Mouse (Mus musculus) heart, postnatal 10 days (tissue): Measurements from ENCODE around the gene Tmem151b. TPM values are rescaled to one million over a fixed set of nuclear protein-coding genes. Genes with fewer than 3 reads are reported as not detected.

Experiments used
- DNase-seq, 2 experiments: peaks; one replicate each; pipeline ENCODE4 v3.0.0; 2021
- intact Hi-C: fragments of 180-260 bp; cut with DNase I; formaldehyde crosslinking; loops from one replicate; pipeline ENCODE4 v1.15.1; 2025
- total RNA-seq, 2 experiments: library from RNA; stranded (reverse); gene quantifications; 2 replicates each; pipeline ENCODE4 v1.2.3; 2021

The Tmem151b gene
- total RNA-seq, 2 experiments from 2014 or later, result 0.05 to 0.12 TPM

DNA sequence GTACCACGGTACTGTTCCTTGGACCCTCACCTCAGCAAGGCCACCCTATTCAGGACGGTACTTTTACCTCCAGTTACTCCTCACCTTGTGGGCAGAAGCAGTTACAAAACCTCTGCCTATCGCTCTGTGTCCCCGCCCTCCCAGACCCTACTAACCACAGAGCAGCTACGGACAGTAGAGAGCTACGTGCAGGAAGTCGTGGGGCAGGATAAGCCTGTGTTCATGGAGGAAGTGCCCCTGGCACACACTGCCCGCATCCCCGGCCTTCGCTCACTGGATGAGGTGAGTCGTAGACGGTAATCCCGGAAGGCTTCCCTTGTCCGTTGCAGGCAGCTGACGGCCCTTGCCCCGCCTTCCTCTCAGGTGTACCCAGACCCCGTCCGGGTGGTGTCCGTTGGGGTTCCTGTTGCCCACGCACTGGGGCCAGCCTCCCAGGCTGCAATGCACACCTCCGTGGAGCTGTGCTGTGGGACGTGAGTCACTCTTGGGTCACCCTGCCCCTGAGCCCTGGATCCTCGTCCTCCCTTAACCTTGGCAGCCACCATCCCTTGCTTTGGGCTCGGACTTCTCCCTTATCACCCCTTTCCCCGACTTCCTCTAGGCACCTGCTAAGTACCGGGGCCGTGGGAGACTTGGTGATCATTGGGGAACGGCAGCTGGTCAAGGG, 31.8 kb downstream of the Tmem151b start:
- intact Hi-C loops, result loop anchor here (2.0 kb wide), 1 partner anchor 125 kb away; no protein-coding TSS in a partner anchor
- no peak for DNase-seq

GRCm38 (mm10) chr17:45517135-45517534, 32.3 kb downstream of the Tmem151b start:
- DNase-seq, result no peak
- intact Hi-C loops, result loop anchor here (2.0 kb wide), 1 partner anchor 126 kb away; no protein-coding TSS in a partner anchor

DNA sequence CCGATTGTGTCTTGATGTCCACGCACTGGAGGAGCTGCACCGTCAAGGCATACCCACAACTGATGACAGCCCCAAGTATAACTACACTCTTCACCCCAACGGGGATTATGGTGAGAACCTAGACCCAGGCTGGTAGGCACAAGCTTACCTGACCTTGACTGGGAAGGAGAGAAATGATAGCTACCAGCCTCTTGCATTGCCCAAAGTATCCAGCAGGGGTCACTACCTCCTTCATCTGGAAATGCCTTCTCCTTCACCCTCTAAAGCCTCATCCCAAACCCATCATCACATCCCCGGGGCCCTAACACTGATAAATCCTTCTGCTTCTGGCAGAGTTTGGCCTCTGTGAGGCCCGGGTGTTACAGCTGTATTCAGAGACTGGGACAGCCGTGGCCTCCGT, 33.0 kb downstream of the Tmem151b start:
- intact Hi-C loops, result loop anchor here (1.0 to 2.0 kb wide), 2 partner anchors 36 to 126 kb away; no protein-coding TSS in a partner anchor
- DNase-seq, result peak; percentile 83 to 91

- intact Hi-C loops, result loop anchor here (1.0 to 2.0 kb wide), 2 partner anchors 36 to 127 kb away; no protein-coding TSS in a partner anchor
- no peak for DNase-seq
These were observed 33.7 kb downstream of the Tmem151b start for GRCm38 (mm10) chr17:45515806-45516205.

- no peak for DNase-seq
- intact Hi-C loops, result no loop called here
These were observed 34.2 kb downstream of the Tmem151b start for GRCm38 (mm10) chr17:45515204-45515726.

- intact Hi-C loops, result no loop called here
- DNase-seq, result no peak
These were observed 37.7 kb downstream of the Tmem151b start for GRCm38 (mm10) chr17:45511757-45512156.

DNA sequence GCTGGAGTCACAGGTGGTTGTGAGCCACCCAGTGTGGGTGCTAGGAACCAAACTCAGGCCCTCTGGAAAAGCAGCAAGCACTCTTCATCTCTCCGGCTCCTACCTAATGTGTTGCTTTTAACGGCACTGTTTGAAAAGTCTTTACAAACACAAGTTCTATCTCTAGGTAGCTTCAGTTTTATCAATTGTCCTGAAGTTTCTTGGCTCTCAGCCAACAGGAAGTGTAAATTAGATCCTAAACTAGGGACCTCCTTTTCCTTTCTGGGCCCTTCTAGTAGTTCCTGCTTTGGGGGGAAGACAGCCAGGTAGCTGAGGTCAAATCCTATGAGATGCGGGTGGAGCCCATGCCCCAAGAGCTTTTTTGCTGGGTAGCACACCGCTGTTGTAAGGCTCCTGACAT, 38.6 kb downstream of the Tmem151b start:
- DNase-seq, result no peak
- intact Hi-C loops, result no loop called here

DNA sequence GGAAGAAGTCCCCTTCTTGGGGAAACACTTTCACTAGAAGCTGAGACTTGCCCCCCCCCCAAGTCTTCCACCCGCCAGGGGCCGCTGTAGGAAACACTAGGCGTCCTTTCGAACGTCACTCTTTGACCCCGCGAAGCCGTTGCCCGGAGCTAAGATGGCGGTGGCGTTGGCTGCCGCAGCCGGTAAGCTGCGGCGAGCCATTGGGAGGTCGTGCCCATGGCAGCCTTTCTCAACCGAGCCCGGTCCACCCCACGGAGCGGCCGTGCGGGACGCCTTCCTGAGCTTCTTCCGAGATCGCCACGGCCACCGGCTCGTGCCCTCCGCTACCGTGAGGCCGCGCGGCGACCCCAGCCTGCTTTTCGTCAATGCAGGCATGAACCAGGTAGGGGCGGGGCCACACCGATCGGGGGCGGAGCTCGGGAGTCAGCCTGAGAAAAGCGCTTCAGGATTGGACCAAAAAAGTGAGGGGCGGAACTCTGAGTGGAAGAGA, 42.7 kb downstream of the Tmem151b start, which contains the start of gene Aars2:
Gene Aars2, plus strand, starts transcription at position 142 of the 490 bp plus-strand sequence.
- peak; percentile 96 to 97 for DNase-seq
- intact Hi-C loops, result no loop called here

DNA sequence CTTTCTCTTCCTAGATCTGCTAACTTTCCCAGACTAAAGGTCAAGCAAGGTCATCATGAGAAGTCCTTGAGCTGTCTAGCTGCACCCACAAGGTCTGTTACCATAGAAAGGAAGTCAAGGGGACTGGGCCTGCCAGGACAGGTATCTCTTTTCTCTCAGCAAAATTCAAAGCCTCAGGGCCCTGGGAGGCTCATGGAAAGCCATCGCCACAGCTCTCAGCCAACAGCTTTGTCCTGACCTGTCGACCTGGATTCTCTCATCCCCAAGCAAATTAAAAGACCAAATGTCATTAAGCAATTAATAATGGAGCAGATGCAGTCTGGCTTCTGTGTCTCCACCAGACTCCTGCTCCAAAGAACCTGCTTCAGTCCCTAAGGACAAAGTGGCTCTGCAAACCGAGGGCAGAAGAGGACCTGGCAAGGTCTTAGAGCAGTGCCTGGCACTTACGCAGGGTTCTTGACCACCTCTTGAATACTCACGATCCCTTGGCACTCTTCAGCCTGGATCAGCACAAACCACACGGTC, 43.5 kb downstream of the Tmem151b start:
- DNase-seq, result no peak
- intact Hi-C loops, result no loop called here

GRCm38 (mm10) chr17:45503301-45503973, 46.0 kb downstream of the Tmem151b start:
- intact Hi-C loops, result no loop called here
- no peak for DNase-seq

DNA sequence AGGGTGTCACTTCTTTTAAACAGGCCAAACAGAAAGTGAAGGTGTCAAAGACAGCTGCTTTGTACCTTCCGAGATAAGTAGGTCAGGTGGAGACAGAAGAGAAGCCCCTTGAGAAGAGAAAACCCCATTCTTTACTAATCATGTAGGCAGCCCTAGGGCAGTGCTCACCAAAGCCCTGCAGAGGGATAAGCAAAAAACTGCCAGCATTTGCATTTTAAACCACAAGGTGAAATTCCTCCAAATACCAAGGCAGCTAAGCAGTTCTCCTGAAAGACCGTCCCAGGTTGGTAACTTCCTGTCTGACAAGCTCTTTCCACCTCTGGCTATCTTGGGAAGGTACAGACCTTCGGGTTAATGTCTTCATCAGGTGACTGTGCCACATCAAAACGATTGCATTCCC, 47.2 kb downstream of the Tmem151b start:
- intact Hi-C loops, result no loop called here
- DNase-seq, result no peak

GRCm38 (mm10) chr17:45500981-45501380, 48.5 kb downstream of the Tmem151b start:
- DNase-seq, result no peak
- intact Hi-C loops, result no loop called here

DNA sequence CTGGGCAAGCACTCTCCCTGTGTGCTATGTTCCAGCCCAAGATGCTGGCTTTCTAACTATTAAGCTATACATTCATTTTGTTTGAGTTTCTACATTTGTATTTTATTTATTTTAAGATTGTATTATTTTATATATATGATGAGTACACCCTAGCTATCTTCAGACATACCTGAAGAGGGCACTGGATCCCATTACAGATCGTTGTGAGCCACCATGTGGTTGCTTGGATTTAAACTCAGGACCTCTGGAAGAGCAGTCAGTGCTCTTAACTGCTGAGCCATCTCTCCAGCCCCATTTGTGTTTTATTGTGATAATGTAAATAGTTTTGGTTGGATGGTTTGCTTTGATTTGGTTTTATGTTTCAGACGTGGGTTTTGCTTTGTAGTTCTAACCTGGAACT, 50.0 kb downstream of the Tmem151b start:
- DNase-seq, result no peak

DNA sequence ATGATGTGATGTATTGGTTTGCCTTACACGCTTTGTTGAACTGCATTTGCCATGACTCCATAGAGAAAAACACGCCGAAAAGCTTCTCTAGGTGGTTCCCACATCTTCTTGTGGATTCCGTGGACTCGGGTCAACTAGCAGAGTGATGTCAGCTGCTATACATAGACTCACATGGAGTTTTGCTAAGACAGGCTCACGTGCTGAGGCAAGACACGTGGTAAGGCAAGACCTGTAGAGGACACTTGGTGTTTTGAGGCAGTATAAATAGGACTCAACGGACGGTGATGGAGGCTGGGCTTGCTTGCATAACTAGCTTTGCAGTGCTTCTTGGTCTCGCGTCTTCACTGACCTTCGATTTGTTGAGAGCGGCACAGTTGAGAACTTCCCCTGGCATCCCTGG, 51.1 kb downstream of the Tmem151b start:
- intact Hi-C loops, result no loop called here
- no peak for DNase-seq

More for the DNA sequence above, 50.0 kb downstream of the Tmem151b start:
- intact Hi-C loops, result no loop called here

DNA sequence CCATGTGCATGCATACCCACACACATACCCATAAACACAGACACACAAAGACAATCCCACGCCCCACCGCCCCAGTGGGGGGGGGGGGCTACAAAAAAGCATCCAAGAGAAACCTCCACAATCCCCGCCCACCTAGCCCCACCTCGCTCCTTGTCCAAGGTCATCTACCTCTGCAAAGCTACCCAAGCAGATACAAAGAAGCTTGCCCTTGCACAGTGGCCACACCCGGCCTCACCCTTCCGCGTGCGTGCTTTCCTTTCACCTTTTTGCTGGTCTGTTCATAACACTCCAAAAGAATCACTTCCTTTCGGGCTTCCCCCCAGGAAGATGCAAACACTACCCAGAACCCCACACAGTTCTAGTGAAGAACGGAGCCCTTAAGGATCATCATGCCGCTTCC, 54.1 kb downstream of the Tmem151b start:
- intact Hi-C loops, result no loop called here
- no peak for DNase-seq

Other genes with a start within 250 kb of the Tmem151b start
- 10 to 100 TPM; 48.4 to 48.7 TPM for gene Cdc5l, start 115.9 kb downstream of the Tmem151b start, total RNA-seq
- gene Spats1, start 74.3 kb downstream of the Tmem151b start, total RNA-seq, result under 1 TPM; 0.22 to 0.65 TPM
- gene Aars2, start 42.8 kb downstream of the Tmem151b start, total RNA-seq, result 10 to 100 TPM; 19.3 to 20.2 TPM
- not detected for gene Tcte1, start 26.2 kb downstream of the Tmem151b start, total RNA-seq
- gene Nfkbie, start 6.0 kb upstream of the Tmem151b start, total RNA-seq, result 1 to 10 TPM; 1.8 to 2.7 TPM
- 10 to 100 TPM; 34.5 to 36.8 TPM for gene Slc35b2, start 14.2 kb upstream of the Tmem151b start, total RNA-seq
- 1,000 to 10,000 TPM; 1,000 to 1,054 TPM for gene Hsp90ab1, start 23.6 kb upstream of the Tmem151b start, total RNA-seq
- gene Slc29a1, start 49.9 kb upstream of the Tmem151b start, total RNA-seq, result 10 to 100 TPM; 88.3 to 99.0 TPM
- gene Mymx, start 52.4 kb upstream of the Tmem151b start, total RNA-seq, result not detected
- gene Capn11, start 109.6 kb upstream of the Tmem151b start, total RNA-seq, result not detected
- gene Mrpl14, start 136.6 kb upstream of the Tmem151b start, total RNA-seq, result 100 to 1,000 TPM in 1 of 2 experiments, 10 to 100 TPM in 1; 94.7 to 108 TPM
- 10 to 100 TPM; 81.4 to 86.9 TPM for gene Tmem63b, start 137.2 kb upstream of the Tmem151b start, total RNA-seq
- not detected for gene 1600014C23Rik, start 184.2 kb upstream of the Tmem151b start, total RNA-seq